In genomic region chr2:147691896-147692295, GRCm38 (mm10) we compare ENCODE assay signal across 21 mouse cellular contexts.
DNase-seq lines count a peak whose midpoint lies in the region; ATAC-seq and TF ChIP-seq lines count a peak whose summit lies in the region.
"Had no signal": no experiment of that assay in that cellular context is flagged by ENCODE, and none has a peak within 500 bp of the region (broad histone marks: within the 10 kb centered on the region; RNA-seq: fewer than 3 reads in every experiment).

No protein-coding gene starts in this region.

- H3K4me3 ChIP-seq in hindbrain, embryonic 11.5 days (ENCODE audit: low read depth, low read length): no peak overlapping the region
- no peak overlapping the region for H3K4me3 ChIP-seq in hindbrain, postnatal 0 days (ENCODE audit: low read length)
- no peak overlapping the region for H3K4me3 ChIP-seq in neural tube, embryonic 13.5 days
- H3K4me3 ChIP-seq in midbrain, embryonic 14.5 days (replicated peaks; ENCODE audit: low read depth, low read length): no peak overlapping the region
- H3K4me3 ChIP-seq: embryonic facial prominence, embryonic 13.5 days; forebrain, embryonic 12.5 days; gastrocnemius, adult 2 months; heart, embryonic 12.5 days; hindbrain, embryonic 13.5 days had no signal

- 73% methylated on average over 10 of the region's 10 CpGs for WGBS in hindbrain, embryonic 11.5 days
- WGBS in hindbrain, postnatal 0 days: 68% methylated on average over 10 of the region's 10 CpGs
- WGBS in neural tube, embryonic 13.5 days: 39% methylated on average over 10 of the region's 10 CpGs
- 91% methylated on average over 10 of the region's 10 CpGs for WGBS in midbrain, embryonic 14.5 days

- no peak overlapping the region for H3K27ac ChIP-seq in hindbrain, embryonic 11.5 days (ENCODE audit: low read depth, low read length)
- no peak overlapping the region for H3K27ac ChIP-seq in hindbrain, postnatal 0 days
- H3K27ac ChIP-seq in neural tube, embryonic 13.5 days (replicated peaks): peak overlapping the region; percentile 38; the same call in 1 of the 2 replicates
- no peak overlapping the region for H3K27ac ChIP-seq in midbrain, embryonic 14.5 days (replicated peaks; ENCODE audit: low read depth, low read length)
- H3K27ac ChIP-seq: embryonic facial prominence, embryonic 13.5 days; forebrain, embryonic 12.5 days; gastrocnemius, adult 2 months; hindbrain, embryonic 13.5 days had no signal

- TF ChIP-seq CTCF in hindbrain, postnatal 0 days (IDR thresholded peaks at IDR 0.05; ENCODE audit: low read depth): no peak

- peak; percentile 45; the same call in 1 of the 2 replicates for ATAC-seq in hindbrain, embryonic 11.5 days (ENCODE audit: low FRiP score)
- no peak for ATAC-seq in hindbrain, postnatal 0 days
- peak; percentile 49; the same call in 1 of the 2 replicates for ATAC-seq in neural tube, embryonic 13.5 days (ENCODE audit: low read depth)
- ATAC-seq in midbrain, embryonic 14.5 days (ENCODE audit: low FRiP score, low TSS enrichment): no peak
- ATAC-seq: activated CD4-positive, CD25-positive, alpha-beta regulatory T cell, adult 4 months; forebrain, embryonic 16.5 days; Patski had no signal

- no peaks in the 10 kb centered on the region for H3K36me3 ChIP-seq in hindbrain, embryonic 11.5 days (ENCODE audit: control insufficient read depth, insufficient read depth, low read length)
- no peaks in the 10 kb centered on the region for H3K36me3 ChIP-seq in hindbrain, postnatal 0 days (ENCODE audit: insufficient read depth, low read length)
- no peaks in the 10 kb centered on the region for H3K36me3 ChIP-seq in neural tube, embryonic 13.5 days
- H3K36me3 ChIP-seq in midbrain, embryonic 14.5 days (ENCODE audit: control insufficient read depth, insufficient read depth, low read length): no peaks in the 10 kb centered on the region
- H3K36me3 ChIP-seq: embryonic facial prominence, embryonic 13.5 days; forebrain, embryonic 12.5 days; heart, embryonic 12.5 days; hindbrain, embryonic 13.5 days had no signal

- H3K9ac ChIP-seq in hindbrain, embryonic 11.5 days (ENCODE audit: low read depth, low read length): no peak overlapping the region
- H3K9ac ChIP-seq in hindbrain, postnatal 0 days (replicated peaks; ENCODE audit: low read length): no peak overlapping the region
- no peak overlapping the region for H3K9ac ChIP-seq in neural tube, embryonic 13.5 days
- H3K9ac ChIP-seq in midbrain, embryonic 14.5 days (replicated peaks; ENCODE audit: low read length): no peak overlapping the region
- H3K9ac ChIP-seq: embryonic facial prominence, embryonic 13.5 days; forebrain, embryonic 12.5 days; heart, embryonic 12.5 days; hindbrain, embryonic 13.5 days had no signal

- no peak for DNase-seq in hindbrain, embryonic 11.5 days (ENCODE audit: low spot score)
- DNase-seq in hindbrain, postnatal 0 days (ENCODE audit: low spot score): no peak
- DNase-seq in embryo, embryonic 10.5 days (ENCODE audit: low spot score): peak; percentile 41
- DNase-seq in forelimb bud, embryonic 11.5 days (ENCODE audit: low read depth, low spot score): peak; percentile 39
- DNase-seq in frontal cortex, adult 2 months (ENCODE audit: extremely low spot score in 1 of 2, low spot score in 1 of 2): no peak
- DNase-seq in midbrain, embryonic 14.5 days: no peak
- DNase-seq: adrenal gland, postnatal 14 days; cerebellum, adult 11-12 months; cerebellum, adult 9-10 months; cerebellum, postnatal 25 days; gastrocnemius, adult 2 months; gastrocnemius, postnatal 25 days; heart, postnatal 36 days had no signal

- no peaks in the 10 kb centered on the region for H3K9me3 ChIP-seq in hindbrain, embryonic 11.5 days (ENCODE audit: control insufficient read depth, low read length)
- no peaks in the 10 kb centered on the region for H3K9me3 ChIP-seq in hindbrain, postnatal 0 days (ENCODE audit: low read length)
- H3K9me3 ChIP-seq in neural tube, embryonic 13.5 days: no peaks in the 10 kb centered on the region
- H3K9me3 ChIP-seq in midbrain, embryonic 14.5 days (ENCODE audit: control insufficient read depth, low read length): no peaks in the 10 kb centered on the region
- H3K9me3 ChIP-seq: embryonic facial prominence, embryonic 13.5 days; forebrain, embryonic 12.5 days; heart, embryonic 12.5 days; hindbrain, embryonic 13.5 days had no signal

- H3K4me2 ChIP-seq in hindbrain, embryonic 11.5 days (replicated peaks; ENCODE audit: low read depth, low read length): no peak overlapping the region
- no peak overlapping the region for H3K4me2 ChIP-seq in hindbrain, postnatal 0 days (ENCODE audit: low read depth, low read length)
- H3K4me2 ChIP-seq in neural tube, embryonic 13.5 days: no peak overlapping the region
- H3K4me2 ChIP-seq in midbrain, embryonic 14.5 days (ENCODE audit: low read length): no peak overlapping the region
- H3K4me2 ChIP-seq: embryonic facial prominence, embryonic 13.5 days; forebrain, embryonic 12.5 days; heart, embryonic 12.5 days; hindbrain, embryonic 13.5 days had no signal

- H3K4me1 ChIP-seq in hindbrain, embryonic 11.5 days (replicated peaks; ENCODE audit: control insufficient read depth, insufficient read depth, low read length): no peaks in the 10 kb centered on the region
- no peaks in the 10 kb centered on the region for H3K4me1 ChIP-seq in hindbrain, postnatal 0 days (ENCODE audit: insufficient read depth, low read length)
- peaks cover 11% of the 10 kb centered on the region for H3K4me1 ChIP-seq in neural tube, embryonic 13.5 days (replicated peaks)
- no peaks in the 10 kb centered on the region for H3K4me1 ChIP-seq in midbrain, embryonic 14.5 days (ENCODE audit: control insufficient read depth, insufficient read depth, low read length)
- H3K4me1 ChIP-seq: forebrain, embryonic 12.5 days; heart, embryonic 12.5 days; hindbrain, embryonic 13.5 days had no signal

- no peaks in the 10 kb centered on the region for H3K27me3 ChIP-seq in hindbrain, embryonic 11.5 days (ENCODE audit: control insufficient read depth, insufficient read depth, low read length)
- H3K27me3 ChIP-seq in hindbrain, postnatal 0 days (ENCODE audit: insufficient read depth, low read length): no peaks in the 10 kb centered on the region
- H3K27me3 ChIP-seq in neural tube, embryonic 13.5 days: 0 out of 2 replicates have a peak, but pooled peaks cover 3% of the 10 kb centered on the region
- H3K27me3 ChIP-seq in midbrain, embryonic 14.5 days (ENCODE audit: control insufficient read depth, insufficient read depth, low read length): no peaks in the 10 kb centered on the region
- H3K27me3 ChIP-seq: forebrain, embryonic 12.5 days; heart, embryonic 12.5 days; hindbrain, embryonic 13.5 days had no signal

Comparison
In these comparisons a context has a peak if more than half of its experiments do, and no peak if none do; other contexts are left out.
1. ATAC-seq: peak in hindbrain, embryonic 11.5 days (single experiment) and neural tube, embryonic 13.5 days (single experiment); none in hindbrain, postnatal 0 days (single experiment) and midbrain, embryonic 14.5 days (single experiment).
2. DNase-seq: peak in embryo, embryonic 10.5 days (single experiment) and forelimb bud, embryonic 11.5 days (single experiment); none in hindbrain, embryonic 11.5 days (single experiment), hindbrain, postnatal 0 days (single experiment), frontal cortex, adult 2 months (0 of 2) and midbrain, embryonic 14.5 days (single experiment).